Mouse (Mus musculus): ENCODE data around the gene Rai14. TPM values are rescaled to one million over a fixed set of nuclear protein-coding genes. Genes with fewer than 3 reads are reported as not detected.
"Not testable (repeated sequence)": the region's sequence is repeated elsewhere in the genome, so short reads cannot be mapped to it uniquely, and the experiment has no call there.

The Rai14 gene
- polyA plus RNA-seq, 1 experiment from 2014 or later, result 69.9 TPM

GRCm38 (mm10) chr15:10558465-10558864 is 156.0 kb downstream of the Rai14 start, which contains the start of gene Ttc23l:
Gene Ttc23l (minus strand): TSS chr15:10558668.
- Histone ChIP-seq H3K4me3 (no peak within 1 kb of the TSS), H3K36me3 (no peaks in the 10 kb centered on the region), H3K9ac (no peak within 1 kb of the TSS), H3K27ac (no peak within 1 kb of the TSS), H3K9me3 (no peaks in the 10 kb centered on the region), H3K4me1 (no peaks in the 10 kb centered on the region), H3K4me2 (no peak within 1 kb of the TSS), H3K27me3 (no peaks in the 10 kb centered on the region)
- no peak for ATAC-seq (ENCODE audit: borderline replicate concordance, extremely low read depth, low FRiP score, low TSS enrichment)
- 84% methylated on average over 13 of the region's 13 CpGs for WGBS

- Histone ChIP-seq H3K9me3 (no peaks in the 10 kb centered on the region), H3K36me3 (no peaks in the 10 kb centered on the region), H3K4me2 (no peak overlapping the region), H3K27ac (no peak overlapping the region), H3K9ac (no peak overlapping the region), H3K27me3 (no peaks in the 10 kb centered on the region), H3K4me3 (no peak overlapping the region), H3K4me1 (no peaks in the 10 kb centered on the region)
- no peak for ATAC-seq (ENCODE audit: borderline replicate concordance, extremely low read depth, low FRiP score, low TSS enrichment)
Measured at GRCm38 (mm10) chr15:10554336-10554735, 160.1 kb downstream of the Rai14 start.

- no peaks in the 10 kb centered on the region for H3K36me3 ChIP-seq
- no peaks in the 10 kb centered on the region for H3K9me3 ChIP-seq
- H3K4me2 ChIP-seq, result no peak overlapping the region
- no peak overlapping the region for H3K9ac ChIP-seq
- H3K27me3 ChIP-seq, result no peaks in the 10 kb centered on the region
- ATAC-seq (ENCODE audit: borderline replicate concordance, extremely low read depth, low FRiP score, low TSS enrichment), result no peak
- 72% methylated on average over 16 of the region's 16 CpGs for WGBS
- H3K4me3 ChIP-seq, result no peak overlapping the region
- H3K4me1 ChIP-seq, result no peaks in the 10 kb centered on the region
- no peak overlapping the region for H3K27ac ChIP-seq
Measured at GRCm38 (mm10) chr15:10540271-10541088, 173.9 kb downstream of the Rai14 start.

GRCm38 (mm10) chr15:10535969-10536368 is 178.5 kb downstream of the Rai14 start:
- Histone ChIP-seq H3K36me3 (no peaks in the 10 kb centered on the region), H3K9ac (no peak overlapping the region), H3K4me3 (no peak overlapping the region), H3K4me1 (no peaks in the 10 kb centered on the region), H3K27me3 (no peaks in the 10 kb centered on the region), H3K9me3 (no peaks in the 10 kb centered on the region), H3K4me2 (no peak overlapping the region), H3K27ac (no peak overlapping the region)
- ATAC-seq (ENCODE audit: borderline replicate concordance, extremely low read depth, low FRiP score, low TSS enrichment), result no peak
- WGBS, result 78% methylated on average over 7 of the region's 7 CpGs

- Histone ChIP-seq H3K4me1 (no peaks in the 10 kb centered on the region), H3K9me3 (no peaks in the 10 kb centered on the region), H3K4me2 (no peak overlapping the region), H3K27ac (no peak overlapping the region), H3K9ac (no peak overlapping the region), H3K4me3 (no peak overlapping the region), H3K36me3 (no peaks in the 10 kb centered on the region), H3K27me3 (no peaks in the 10 kb centered on the region)
- no peak for ATAC-seq (ENCODE audit: borderline replicate concordance, extremely low read depth, low FRiP score, low TSS enrichment)
- 71% methylated on average over 5 of the region's 5 CpGs for WGBS
Measured at GRCm38 (mm10) chr15:10534591-10534990, 179.8 kb downstream of the Rai14 start.

GRCm38 (mm10) chr15:10533361-10533760 is 181.1 kb downstream of the Rai14 start:
- H3K4me3 ChIP-seq; H3K36me3 ChIP-seq; ATAC-seq (ENCODE audit: borderline replicate concordance, extremely low read depth, low FRiP score, low TSS enrichment); H3K27me3 ChIP-seq; H3K27ac ChIP-seq; H3K4me2 ChIP-seq; H3K9me3 ChIP-seq; H3K4me1 ChIP-seq; H3K9ac ChIP-seq: not testable (repeated sequence)
- 81% methylated on average over 10 of the region's 10 CpGs for WGBS

GRCm38 (mm10) chr15:10531352-10531751 is 183.1 kb downstream of the Rai14 start:
- H3K4me3 ChIP-seq, result no peak overlapping the region
- H3K36me3 ChIP-seq, result no peaks in the 10 kb centered on the region
- H3K27ac ChIP-seq, result no peak overlapping the region
- WGBS, result 67% methylated on average over 4 of the region's 4 CpGs
- no peak overlapping the region for H3K4me2 ChIP-seq
- ATAC-seq (ENCODE audit: borderline replicate concordance, extremely low read depth, low FRiP score, low TSS enrichment), result no peak
- no peaks in the 10 kb centered on the region for H3K9me3 ChIP-seq
- no peaks in the 10 kb centered on the region for H3K4me1 ChIP-seq
- no peak overlapping the region for H3K9ac ChIP-seq
- no peaks in the 10 kb centered on the region for H3K27me3 ChIP-seq

GRCm38 (mm10) chr15:10525896-10526295 is 188.5 kb downstream of the Rai14 start:
- H3K27ac ChIP-seq, result no peak overlapping the region
- no peaks in the 10 kb centered on the region for H3K4me1 ChIP-seq
- H3K27me3 ChIP-seq, result no peaks in the 10 kb centered on the region
- no peaks in the 10 kb centered on the region for H3K36me3 ChIP-seq
- H3K9ac ChIP-seq, result no peak overlapping the region
- no peak overlapping the region for H3K4me3 ChIP-seq
- H3K4me2 ChIP-seq, result no peak overlapping the region
- no peaks in the 10 kb centered on the region for H3K9me3 ChIP-seq
- WGBS, result 65% methylated on average over 1 of the region's 1 CpGs
- ATAC-seq (ENCODE audit: borderline replicate concordance, extremely low read depth, low FRiP score, low TSS enrichment), result no peak

Other genes starting within 250 kb of the Rai14 start
- gene Dnajc21, start 244.1 kb downstream of the Rai14 start, polyA plus RNA-seq (2015; fragmentation: Nextera tagmentation; extraction: Ambion mirVana), result 13.3 and 13.4 TPM in 2 replicates
- 97.1 and 103 TPM in 2 replicates for gene Brix1, start 228.7 kb downstream of the Rai14 start, polyA plus RNA-seq (2015; fragmentation: Nextera tagmentation; extraction: Ambion mirVana)
- 31.4 and 36.2 TPM in 2 replicates for gene Rad1, start 228.6 kb downstream of the Rai14 start, polyA plus RNA-seq (2015; fragmentation: Nextera tagmentation; extraction: Ambion mirVana)
- gene Ttc23l, start 156.0 kb downstream of the Rai14 start, polyA plus RNA-seq (2015; fragmentation: Nextera tagmentation; extraction: Ambion mirVana), result not detected in 2 replicates
- 2.0 and 3.0 TPM in 2 replicates for gene C1qtnf3, start 237.7 kb upstream of the Rai14 start, polyA plus RNA-seq (2015; fragmentation: Nextera tagmentation; extraction: Ambion mirVana)

All from lung, embryonic 15.5 days (tissue).